Mouse (Mus musculus) megakaryocyte, embryonic 14.5 days (primary cell): ENCODE data around the gene Gm20388. TPM values are rescaled to one million over a fixed set of nuclear protein-coding genes. Genes with fewer than 3 reads are reported as not detected.

Experiments
- H3K27me3 ChIP-seq: replicated peaks from 2 replicates; pipeline ENCODE3; 2012; ENCODE audit warnings: inconsistent platforms
- H3K36me3 ChIP-seq: replicated peaks from 2 replicates; pipeline ENCODE3; 2012; ENCODE audit warnings: low read length, inconsistent platforms, mixed read lengths
- H3K4me1 ChIP-seq: 2 replicates; pipeline ENCODE4 v1.6.1; 2012; ENCODE audit warnings: inconsistent platforms
- H3K4me3 ChIP-seq: replicated peaks from 2 replicates; pipeline ENCODE3; 2012; ENCODE audit warnings: moderate library complexity, mild to moderate bottlenecking, inconsistent platforms
- H3K9me3 ChIP-seq: 2 replicates; pipeline ENCODE4 v1.6.1; 2012; ENCODE audit warnings: inconsistent platforms
- FLI1 ChIP-seq: IDR thresholded peaks from 2 replicates; pipeline ENCODE4 v1.6.1; 2012; ENCODE audit warnings: low read length, inconsistent platforms, mixed read lengths
- GATA1 ChIP-seq: IDR thresholded peaks from 3 replicates; pipeline ENCODE4 v1.6.1; 2012; ENCODE audit warnings: mixed read lengths, low read length, inconsistent platforms, borderline replicate concordance
- polyA plus RNA-seq: library from polyadenylated mRNA; stranded (reverse); fragments of >175 nt; gene quantifications from 2 replicates; pipeline ENCODE4 v1.2.3, GENCODE M21; 2012; ENCODE audit warnings: low replicate concordance; ENCODE audit not compliant: insufficient read depth

Gm20388 gene
- polyA plus RNA-seq, 1 experiment, result 111 TPM

- H3K36me3 ChIP-seq, result no peaks in the 10 kb centered on the region
- H3K27me3 ChIP-seq, result peaks cover 45% of the 10 kb centered on the region
- no peak for TF ChIP-seq GATA1
- TF ChIP-seq FLI1, result no peak
- H3K4me3 ChIP-seq, result peak overlapping the region; percentile 83
- H3K4me1 ChIP-seq, result peaks cover 34% of the 10 kb centered on the region
- peaks cover 7% of the 10 kb centered on the region for H3K9me3 ChIP-seq
Measured at GRCm38 (mm10) chr8:120607885-120608284, 697.2 kb downstream of the Gm20388 start.

GRCm38 (mm10) chr8:120610824-120611223, 700.2 kb downstream of the Gm20388 start:
- peaks cover 64% of the 10 kb centered on the region for H3K27me3 ChIP-seq
- TF ChIP-seq GATA1, result no peak
- no peak for TF ChIP-seq FLI1
- no peak overlapping the region for H3K4me3 ChIP-seq
- peaks cover 39% of the 10 kb centered on the region for H3K4me1 ChIP-seq
- H3K36me3 ChIP-seq, result no peaks in the 10 kb centered on the region
- peaks cover 7% of the 10 kb centered on the region for H3K9me3 ChIP-seq

- H3K36me3 ChIP-seq, result no peaks in the 10 kb centered on the region
- peaks cover 7% of the 10 kb centered on the region for H3K9me3 ChIP-seq
- no peak overlapping the region for H3K4me3 ChIP-seq
- H3K27me3 ChIP-seq, result peaks cover 66% of the 10 kb centered on the region
- TF ChIP-seq FLI1, result no peak
- no peak for TF ChIP-seq GATA1
- peaks cover 46% of the 10 kb centered on the region for H3K4me1 ChIP-seq
Measured at GRCm38 (mm10) chr8:120614491-120614890, 703.9 kb downstream of the Gm20388 start.

- no peak overlapping the region for H3K4me3 ChIP-seq
- no peak for TF ChIP-seq GATA1
- no peak for TF ChIP-seq FLI1
- H3K9me3 ChIP-seq, result no peaks in the 10 kb centered on the region; the same call in 1 of the 2 replicates
- peaks cover 67% of the 10 kb centered on the region for H3K4me1 ChIP-seq
- H3K36me3 ChIP-seq, result no peaks in the 10 kb centered on the region
- peaks cover 45% of the 10 kb centered on the region for H3K27me3 ChIP-seq
Measured at GRCm38 (mm10) chr8:120616663-120617626, 706.3 kb downstream of the Gm20388 start.

GRCm38 (mm10) chr8:120618110-120618509, 707.5 kb downstream of the Gm20388 start:
- TF ChIP-seq GATA1 (no peak), FLI1 (no peak)
- H3K4me3 ChIP-seq, result no peak overlapping the region
- H3K27me3 ChIP-seq, result peaks cover 37% of the 10 kb centered on the region
- H3K4me1 ChIP-seq, result peaks cover 68% of the 10 kb centered on the region
- no peaks in the 10 kb centered on the region for H3K36me3 ChIP-seq
- no peaks in the 10 kb centered on the region for H3K9me3 ChIP-seq

GRCm38 (mm10) chr8:120619235-120620180, 708.9 kb downstream of the Gm20388 start:
- Histone ChIP-seq H3K36me3 (no peaks in the 10 kb centered on the region), H3K4me1 (peaks cover 72% of the 10 kb centered on the region), H3K9me3 (no peaks in the 10 kb centered on the region), H3K27me3 (peaks cover 25% of the 10 kb centered on the region), H3K4me3 (peak overlapping the region; percentile 46)
- no peak for TF ChIP-seq FLI1
- TF ChIP-seq GATA1, result no peak

GRCm38 (mm10) chr8:120620441-120620840, 709.8 kb downstream of the Gm20388 start:
- Histone ChIP-seq H3K4me3 (peak overlapping the region; percentile 54), H3K9me3 (no peaks in the 10 kb centered on the region), H3K27me3 (peaks cover 20% of the 10 kb centered on the region), H3K36me3 (no peaks in the 10 kb centered on the region), H3K4me1 (peaks cover 76% of the 10 kb centered on the region)
- TF ChIP-seq GATA1, result no peak
- no peak for TF ChIP-seq FLI1

- H3K36me3 ChIP-seq, result no peaks in the 10 kb centered on the region
- H3K4me3 ChIP-seq, result no peak overlapping the region
- TF ChIP-seq GATA1 (no peak), FLI1 (no peak)
- peaks cover 61% of the 10 kb centered on the region for H3K4me1 ChIP-seq
- no peaks in the 10 kb centered on the region for H3K9me3 ChIP-seq
- peaks cover 12% of the 10 kb centered on the region for H3K27me3 ChIP-seq
Measured at GRCm38 (mm10) chr8:120622161-120622560, 711.5 kb downstream of the Gm20388 start.

- TF ChIP-seq FLI1 (no peak), GATA1 (no peak)
- Histone ChIP-seq H3K4me1 (peaks cover 47% of the 10 kb centered on the region), H3K4me3 (no peak overlapping the region), H3K9me3 (no peaks in the 10 kb centered on the region), H3K36me3 (no peaks in the 10 kb centered on the region), H3K27me3 (peaks cover 19% of the 10 kb centered on the region)
Measured at GRCm38 (mm10) chr8:120623608-120624007, 713.0 kb downstream of the Gm20388 start.
